Mouse (Mus musculus): ENCODE data around the gene Tmem131.

DNA sequence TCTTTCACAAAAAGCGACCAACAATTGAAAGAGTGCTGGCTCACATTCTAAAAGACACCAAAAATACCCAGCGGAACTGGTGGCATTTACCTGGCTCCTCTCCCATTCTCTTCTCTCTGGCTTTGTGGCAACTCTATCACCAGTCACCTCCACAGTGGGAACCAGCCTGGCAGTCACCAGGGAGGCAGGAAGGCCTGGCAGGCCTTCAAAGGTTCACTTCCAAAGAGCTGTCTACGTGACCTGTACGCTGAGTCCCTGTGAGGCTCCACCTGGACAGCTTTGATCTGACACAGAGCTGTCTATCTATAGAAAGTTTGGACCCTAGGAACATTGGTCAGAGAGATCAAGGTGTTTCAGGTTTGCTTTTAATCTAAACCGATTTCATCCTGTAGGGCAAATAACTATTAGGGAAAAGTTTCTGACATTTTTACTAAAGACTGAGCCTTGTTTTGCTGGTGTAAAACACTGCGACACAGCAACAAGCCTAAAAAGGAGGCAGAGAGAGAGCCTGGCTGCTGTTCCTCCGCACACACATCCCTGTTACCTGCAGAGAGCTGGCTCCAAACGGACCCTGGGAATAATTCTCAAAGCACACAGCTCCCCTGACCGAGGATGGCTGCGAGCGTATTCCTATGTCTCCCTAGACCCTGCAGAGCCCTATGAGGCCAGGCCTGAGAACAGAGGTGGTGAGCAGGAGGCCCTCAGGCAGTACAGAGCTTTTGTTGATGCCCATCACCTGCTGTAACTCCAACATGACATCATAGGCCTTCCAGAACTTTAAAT is 40.7 kb downstream of the Tmem131 start:
- TF ChIP-seq CTCF (IDR thresholded peaks at IDR 0.05; ENCODE audit: insufficient read depth, low read length), result no peak
- no peak for TF ChIP-seq POLR2A (IDR thresholded peaks at IDR 0.05; ENCODE audit: borderline replicate concordance, extremely low read depth, low read depth, low read length)
